Mouse (Mus musculus) stomach, postnatal 0 days (tissue): ENCODE data around the gene Ubr3. TPM values are rescaled to one million over a fixed set of nuclear protein-coding genes. Genes with fewer than 3 reads are reported as not detected.
"Not testable (repeated sequence)": the region's sequence is repeated elsewhere in the genome, so short reads cannot be mapped to it uniquely, and the experiment has no call there.

Source experiments
- ATAC-seq: fragments of 200-750 bp; cut with Nextera tagmentation; 2 replicates; pipeline ENCODE4 v1.8.0; 2017; ENCODE audit not compliant: low FRiP score, low TSS enrichment
- DNase-seq: peaks from one replicate; pipeline ENCODE4 v3.0.0-alpha.2; 2016; ENCODE audit warnings: low spot score
- H3K27ac ChIP-seq: fragments of 300-500 bp; sonication (generic); replicated peaks from 2 replicates; pipeline ENCODE4 v1.5.1; 2014; ENCODE audit warnings: mild to moderate bottlenecking, control low read depth
- H3K27me3 ChIP-seq: fragments of 300-500 bp; sonication (generic); 2 replicates; pipeline ENCODE4 v1.6.1; 2014; ENCODE audit warnings: low read length; ENCODE audit not compliant: control insufficient read depth, insufficient read depth
- H3K36me3 ChIP-seq: fragments of 300-500 bp; sonication (generic); 2 replicates; pipeline ENCODE4 v1.6.1; 2014; ENCODE audit warnings: low read length, mixed read lengths; ENCODE audit not compliant: control insufficient read depth, insufficient read depth
- H3K4me1 ChIP-seq: fragments of 300-500 bp; sonication (generic); replicated peaks from 2 replicates; pipeline ENCODE4 v1.6.1; 2014; ENCODE audit warnings: antibody characterized with exemption; ENCODE audit not compliant: control insufficient read depth, insufficient read depth
- H3K4me2 ChIP-seq: fragments of 300-500 bp; sonication (generic); replicated peaks from 2 replicates; pipeline ENCODE4 v1.6.1; 2014; ENCODE audit warnings: low read depth, mild to moderate bottlenecking, control low read depth, moderate library complexity
- H3K4me3 ChIP-seq: fragments of 300-500 bp; sonication (generic); 2 replicates; pipeline ENCODE4 v1.5.1; 2014; ENCODE audit warnings: low read depth, low read length, control low read depth
- H3K9ac ChIP-seq: fragments of 300-500 bp; sonication (generic); 2 replicates; pipeline ENCODE4 v1.6.1; 2014; ENCODE audit warnings: mild to moderate bottlenecking, low read length, control low read depth, mixed read lengths
- H3K9me3 ChIP-seq: fragments of 300-500 bp; sonication (generic); 2 replicates; pipeline ENCODE4 v1.6.1; 2016; ENCODE audit warnings: low read length; ENCODE audit not compliant: control insufficient read depth
- CTCF ChIP-seq: IDR thresholded peaks from 2 replicates; pipeline ENCODE4 v1.5.1; 2016; ENCODE audit warnings: antibody characterized with exemption, low read depth, mild to moderate bottlenecking, moderate library complexity
- EP300 ChIP-seq: optimal IDR thresholded peaks from 2 replicates; pipeline ENCODE3; 2016; ENCODE audit warnings: antibody characterized with exemption
- WGBS: fragments of 180-500 bp; shearing (Covaris S2); extraction: QIAGEN DNeasy Blood & Tissue Kit; methylation state at CpG from one replicate; pipeline ENCODE4 v1.1.7; 2014; 5-methylcytosine and 5-hydroxymethylcytosine counted together
- polyA plus RNA-seq: library from polyadenylated mRNA; unstranded; fragments of >200 nt; fragmentation: Nextera tagmentation; extraction: Ambion mirVana; gene quantifications from 2 replicates; pipeline ENCODE4 v1.2.1, GENCODE M21; 2015

Ubr3 gene
- polyA plus RNA-seq, 1 experiment from 2014 or later: 7.9 TPM

- H3K4me2 ChIP-seq: no peak overlapping the region
- no peak for ATAC-seq
- no peaks in the 10 kb centered on the region for H3K36me3 ChIP-seq
- DNase-seq: no peak
- H3K9me3 ChIP-seq: no peaks in the 10 kb centered on the region
- 92% methylated on average over 4 of the region's 4 CpGs for WGBS
- no peaks in the 10 kb centered on the region for H3K27me3 ChIP-seq
- no peak overlapping the region for H3K9ac ChIP-seq
- no peak overlapping the region for H3K27ac ChIP-seq
- H3K4me1 ChIP-seq: no peaks in the 10 kb centered on the region
- TF ChIP-seq EP300 (no peak), CTCF (no peak)
- H3K4me3 ChIP-seq: no peak overlapping the region
Measured at GRCm38 (mm10) chr2:69896224-69896581, 843 bp upstream of the Ubr3 start.

GRCm38 (mm10) chr2:69897618-69898575 lies 851 bp downstream of the Ubr3 start:
- WGBS: under 1% methylated on average over 53 of the region's 55 CpGs
- H3K4me2 ChIP-seq: peak overlapping the region; percentile 88
- no peaks in the 10 kb centered on the region for H3K36me3 ChIP-seq
- no peaks in the 10 kb centered on the region for H3K4me1 ChIP-seq
- DNase-seq (peak; percentile 69), ATAC-seq (peak; percentile 68)
- peak overlapping the region; percentile 100 for H3K4me3 ChIP-seq
- peak overlapping the region; percentile 97 for H3K27ac ChIP-seq
- TF ChIP-seq CTCF (0 out of 2 replicates have a peak, but pooled peaks have one; percentile 2), EP300 (no peak)
- H3K9me3 ChIP-seq: no peaks in the 10 kb centered on the region
- H3K27me3 ChIP-seq: no peaks in the 10 kb centered on the region
- peak overlapping the region; percentile 100 for H3K9ac ChIP-seq

- no peak for ATAC-seq
Measured at GRCm38 (mm10) chr2:69903541-69903940, 6.5 kb downstream of the Ubr3 start.

GRCm38 (mm10) chr2:69907394-69907793 lies 10.3 kb downstream of the Ubr3 start:
- not testable (repeated sequence) for H3K9me3 ChIP-seq, H3K4me2 ChIP-seq, H3K4me1 ChIP-seq, H3K4me3 ChIP-seq, H3K27ac ChIP-seq, H3K36me3 ChIP-seq, DNase-seq, ATAC-seq, H3K9ac ChIP-seq, H3K27me3 ChIP-seq
- WGBS: 78% methylated on average over 4 of the region's 4 CpGs

More at GRCm38 (mm10) chr2:69903541-69903940, 6.5 kb downstream of the Ubr3 start:
- H3K4me3 ChIP-seq: no peak overlapping the region
- no peaks in the 10 kb centered on the region for H3K4me1 ChIP-seq
- no peak overlapping the region for H3K9ac ChIP-seq
- WGBS: 88% methylated on average over 3 of the region's 3 CpGs
- no peaks in the 10 kb centered on the region for H3K9me3 ChIP-seq
- no peak for TF ChIP-seq CTCF
- no peak for TF ChIP-seq EP300
- no peak for DNase-seq
- no peaks in the 10 kb centered on the region for H3K36me3 ChIP-seq
- H3K27ac ChIP-seq: no peak overlapping the region
- no peak overlapping the region for H3K4me2 ChIP-seq
- no peaks in the 10 kb centered on the region for H3K27me3 ChIP-seq

- no peak overlapping the region for H3K9ac ChIP-seq
- DNase-seq: no peak
- TF ChIP-seq CTCF (no peak), EP300 (no peak)
- H3K4me2 ChIP-seq: no peak overlapping the region
- ATAC-seq: no peak
- H3K4me1 ChIP-seq: no peaks in the 10 kb centered on the region
- H3K4me3 ChIP-seq: no peak overlapping the region
- H3K9me3 ChIP-seq: no peaks in the 10 kb centered on the region
- 44% methylated on average over 2 of the region's 2 CpGs for WGBS
- no peak overlapping the region for H3K27ac ChIP-seq
- H3K36me3 ChIP-seq: no peaks in the 10 kb centered on the region
- H3K27me3 ChIP-seq: no peaks in the 10 kb centered on the region
Measured at GRCm38 (mm10) chr2:69912801-69913200, 15.8 kb downstream of the Ubr3 start.

- TF ChIP-seq EP300 (no peak), CTCF (no peak)
- no peak overlapping the region for H3K27ac ChIP-seq
- H3K9ac ChIP-seq: no peak overlapping the region
- ATAC-seq: peak; percentile 71
- WGBS: 74% methylated on average over 3 of the region's 3 CpGs
- DNase-seq: peak; percentile 47
- H3K4me2 ChIP-seq: no peak overlapping the region
- no peaks in the 10 kb centered on the region for H3K27me3 ChIP-seq
- H3K4me1 ChIP-seq: no peaks in the 10 kb centered on the region
- no peak overlapping the region for H3K4me3 ChIP-seq
- no peaks in the 10 kb centered on the region for H3K36me3 ChIP-seq
- H3K9me3 ChIP-seq: no peaks in the 10 kb centered on the region
Measured at GRCm38 (mm10) chr2:69917301-69917700, 20.3 kb downstream of the Ubr3 start.
